Mouse (Mus musculus) limb, embryonic 13.5 days (tissue): Measurements from ENCODE around the gene Hes3. TPM values are rescaled to one million over a fixed set of nuclear protein-coding genes. Genes with fewer than 3 reads are reported as not detected.
A peak's percentile ranks its signal among the peaks of the same experiment; 100 is the strongest.

Source experiments
- ATAC-seq: fragments of 200-750 bp; cut with Nextera tagmentation; 2 replicates; pipeline ENCODE4 v1.8.0; 2017; ENCODE audit warnings: low read depth, moderate number of reproducible peaks, moderate TSS enrichment; ENCODE audit not compliant: low FRiP score
- H3K27ac ChIP-seq: fragments of 300-500 bp; sonication (generic); 2 replicates; pipeline ENCODE4 v1.5.1; 2015; ENCODE audit warnings: inconsistent platforms, mild to moderate bottlenecking, moderate library complexity
- H3K27me3 ChIP-seq: fragments of 300-500 bp; sonication (generic); 2 replicates; pipeline ENCODE4 v1.6.1; 2015; ENCODE audit warnings: mild to moderate bottlenecking, inconsistent platforms
- H3K36me3 ChIP-seq: fragments of 300-500 bp; sonication (generic); 2 replicates; pipeline ENCODE4 v1.6.1; 2015; ENCODE audit warnings: inconsistent platforms, mild to moderate bottlenecking, moderate library complexity
- H3K4me1 ChIP-seq: fragments of 300-500 bp; sonication (generic); 2 replicates; pipeline ENCODE4 v1.6.1; 2015; ENCODE audit warnings: inconsistent platforms
- H3K4me2 ChIP-seq: fragments of 300-500 bp; sonication (generic); replicated peaks from 2 replicates; pipeline ENCODE4 v1.6.1; 2015; ENCODE audit warnings: inconsistent platforms, mild to moderate bottlenecking, moderate library complexity
- H3K4me3 ChIP-seq: fragments of 300-500 bp; sonication (generic); 2 replicates; pipeline ENCODE4 v1.5.1; 2015; ENCODE audit warnings: moderate library complexity, mild to moderate bottlenecking, inconsistent platforms
- H3K9ac ChIP-seq: fragments of 300-500 bp; sonication (generic); 2 replicates; pipeline ENCODE4 v1.6.1; 2015; ENCODE audit warnings: mild to moderate bottlenecking, inconsistent platforms
- H3K9me3 ChIP-seq: fragments of 300-500 bp; sonication (generic); 2 replicates; pipeline ENCODE4 v1.6.1; 2016; ENCODE audit warnings: inconsistent platforms
- WGBS: fragments of 180-500 bp; shearing (Covaris S2); methylation state at CpG from one replicate; pipeline ENCODE4 v1.1.7; 2015; 5-methylcytosine and 5-hydroxymethylcytosine counted together
- polyA plus RNA-seq: library from polyadenylated mRNA; unstranded; fragments of >200 nt; fragmentation: Nextera tagmentation; extraction: Ambion mirVana; gene quantifications from 2 replicates; pipeline ENCODE4 v1.2.1, GENCODE M21; 2015

The Hes3 gene
- polyA plus RNA-seq, 1 experiment from 2014 or later = not detected

GRCm38 (mm10) chr4:152244545-152245522, 46.6 kb downstream of the Hes3 start:
- Histone ChIP-seq H3K36me3 (no peaks in the 10 kb centered on the region), H3K9ac (no peak overlapping the region), H3K4me3 (no peak overlapping the region), H3K27me3 (no peaks in the 10 kb centered on the region), H3K27ac (no peak overlapping the region), H3K4me1 (peaks cover 11% of the 10 kb centered on the region; the same call in 1 of the 2 replicates), H3K9me3 (no peaks in the 10 kb centered on the region), H3K4me2 (no peak overlapping the region)
- WGBS = 79% methylated on average over 11 of the region's 11 CpGs
- no peak for ATAC-seq

DNA sequence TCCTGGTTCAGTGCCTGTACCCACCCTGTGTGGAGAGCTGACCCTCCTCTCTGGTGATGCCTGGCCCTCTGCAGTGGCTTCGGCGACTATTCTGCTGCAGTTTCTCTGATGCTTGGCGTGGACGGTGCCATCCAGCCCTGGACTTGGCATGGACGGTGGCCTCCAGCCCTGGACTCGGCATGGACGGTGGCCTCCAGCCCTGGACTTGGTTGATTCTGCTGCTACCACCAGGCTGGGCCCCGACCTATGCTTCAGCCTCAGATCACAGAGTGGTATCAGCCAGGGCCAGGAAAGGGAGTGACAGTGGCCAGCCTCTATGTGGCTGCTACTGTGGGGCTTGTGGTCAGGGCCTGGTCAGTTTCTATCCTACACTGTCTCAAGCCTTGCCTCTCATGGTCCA, 47.5 kb downstream of the Hes3 start:
- WGBS = 89% methylated on average over 8 of the region's 8 CpGs
- H3K4me3 ChIP-seq = no peak overlapping the region

GRCm38 (mm10) chr4:152243241-152243891, 48.1 kb downstream of the Hes3 start:
- no peak overlapping the region for H3K4me3 ChIP-seq
- H3K4me2 ChIP-seq = no peak overlapping the region
- 86% methylated on average over 9 of the region's 9 CpGs for WGBS
- ATAC-seq = no peak
- H3K4me1 ChIP-seq = peaks cover 11% of the 10 kb centered on the region; the same call in 1 of the 2 replicates
- no peak overlapping the region for H3K27ac ChIP-seq
- no peaks in the 10 kb centered on the region for H3K36me3 ChIP-seq
- no peak overlapping the region for H3K9ac ChIP-seq
- no peaks in the 10 kb centered on the region for H3K9me3 ChIP-seq
- H3K27me3 ChIP-seq = no peaks in the 10 kb centered on the region

More for the DNA sequence above, 47.5 kb downstream of the Hes3 start:
- ATAC-seq = no peak
- Histone ChIP-seq H3K27ac (no peak overlapping the region), H3K36me3 (no peaks in the 10 kb centered on the region), H3K9me3 (no peaks in the 10 kb centered on the region), H3K27me3 (no peaks in the 10 kb centered on the region), H3K4me1 (peaks cover 11% of the 10 kb centered on the region; the same call in 1 of the 2 replicates), H3K4me2 (no peak overlapping the region), H3K9ac (peak overlapping the region; percentile 43; the same call in 1 of the 2 replicates)

DNA sequence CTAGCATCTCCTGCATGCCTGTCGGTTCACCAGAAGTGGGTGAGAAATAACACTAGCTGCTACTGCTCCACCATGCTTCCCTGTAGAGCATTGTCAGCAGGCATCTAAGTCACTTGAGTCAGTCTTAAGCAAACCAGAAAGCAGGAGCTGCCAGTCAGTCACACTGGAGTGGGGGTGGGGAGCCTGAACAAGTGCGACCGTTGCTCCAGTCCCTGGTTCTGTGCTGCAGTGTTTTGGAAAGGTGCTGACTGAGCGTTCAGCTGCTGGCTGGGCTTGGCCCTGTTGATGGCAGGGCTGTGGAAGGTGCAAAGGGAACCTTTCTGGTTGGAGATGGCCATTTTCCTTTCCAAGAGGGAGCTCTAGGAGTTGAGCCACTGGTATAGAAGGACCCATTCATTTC, 51.5 kb downstream of the Hes3 start:
- Histone ChIP-seq H3K4me1 (no peaks in the 10 kb centered on the region), H3K27ac (no peak overlapping the region), H3K27me3 (no peaks in the 10 kb centered on the region), H3K9ac (no peak overlapping the region), H3K36me3 (0 out of 2 replicates have a peak, but pooled peaks cover 2% of the 10 kb centered on the region), H3K9me3 (no peaks in the 10 kb centered on the region), H3K4me2 (no peak overlapping the region), H3K4me3 (no peak overlapping the region)
- ATAC-seq = no peak
- 73% methylated on average over 4 of the region's 4 CpGs for WGBS

Other genes with a start within 250 kb of the Hes3 start
- gene Plekhg5, start 219.2 kb downstream of the Hes3 start, polyA plus RNA-seq = 17.3 TPM in 2 replicates
- gene Tnfrsf25, start 175.7 kb downstream of the Hes3 start, polyA plus RNA-seq = 0.86 and 1.9 TPM in 2 replicates
- 0.88 and 1.5 TPM in 2 replicates for gene Espn, start 139.3 kb downstream of the Hes3 start, polyA plus RNA-seq
- gene Hes2, start 132.8 kb downstream of the Hes3 start, polyA plus RNA-seq = not detected in 2 replicates
- 49.0 and 53.2 TPM in 2 replicates for gene Acot7, start 113.5 kb downstream of the Hes3 start, polyA plus RNA-seq
- 9.8 and 10.6 TPM in 2 replicates for gene Gpr153, start 17.4 kb downstream of the Hes3 start, polyA plus RNA-seq
- gene Icmt, start 5.6 kb upstream of the Hes3 start, polyA plus RNA-seq = 21.8 and 27.0 TPM in 2 replicates
- gene Rnf207, start 27.3 kb upstream of the Hes3 start, polyA plus RNA-seq = 0.32 and 0.34 TPM in 2 replicates
- 371 and 395 TPM in 2 replicates for gene Rpl22, start 34.1 kb upstream of the Hes3 start, polyA plus RNA-seq
- gene Chd5, start 47.0 kb upstream of the Hes3 start, polyA plus RNA-seq = 0.34 and 0.40 TPM in 2 replicates
- 2.4 and 3.2 TPM in 2 replicates for gene Nphp4, start 185.0 kb upstream of the Hes3 start, polyA plus RNA-seq
- 8.7 and 9.7 TPM in 2 replicates for gene Kcnab2, start 186.2 kb upstream of the Hes3 start, polyA plus RNA-seq